Mouse (Mus musculus) gastrocnemius, postnatal 14 days (tissue): ENCODE measurements around the gene Hoxa5. TPM values are rescaled to one million over a fixed set of nuclear protein-coding genes. Genes with fewer than 3 reads are reported as not detected.

ENCODE experiments used
- DNase-seq: peaks from one replicate; pipeline ENCODE4 v3.0.0; 2021; ENCODE audit warnings: mixed read lengths
- intact Hi-C: fragments of 180-260 bp; cut with DNase I; formaldehyde crosslinking; loops from one replicate; pipeline ENCODE4 v1.15.1; 2025; ENCODE audit warnings: low total_unique reads
- total RNA-seq, 2 experiments: library from RNA; stranded (reverse); gene quantifications; 2 replicates each; pipeline ENCODE4 v1.2.3; 2021

Hoxa5 gene
- total RNA-seq, 2 experiments from 2014 or later: 1.9 to 2.5 TPM

- intact Hi-C loops: no loop called here
Observed at GRCm38 (mm10) chr6:52185834-52186233, 18.6 kb downstream of the Hoxa5 start.

GRCm38 (mm10) chr6:52185222-52185621 is 19.2 kb downstream of the Hoxa5 start:
- DNase-seq: no peak
- intact Hi-C loops: no loop called here

More at GRCm38 (mm10) chr6:52185834-52186233, 18.6 kb downstream of the Hoxa5 start:
- no peak for DNase-seq

- intact Hi-C loops: no loop called here
- no peak for DNase-seq
Observed at GRCm38 (mm10) chr6:52184668-52185067, 19.7 kb downstream of the Hoxa5 start.

- intact Hi-C loops: no loop called here
Observed at GRCm38 (mm10) chr6:52183311-52184080, 20.9 kb downstream of the Hoxa5 start.

GRCm38 (mm10) chr6:52182793-52183192 is 21.6 kb downstream of the Hoxa5 start:
- DNase-seq: no peak
- intact Hi-C loops: no loop called here

More at GRCm38 (mm10) chr6:52183311-52184080, 20.9 kb downstream of the Hoxa5 start:
- no peak for DNase-seq

GRCm38 (mm10) chr6:52182030-52182429 is 22.4 kb downstream of the Hoxa5 start:
- DNase-seq: no peak
- intact Hi-C loops: no loop called here

- intact Hi-C loops: no loop called here
- DNase-seq: no peak
Observed at GRCm38 (mm10) chr6:52180726-52181125, 23.7 kb downstream of the Hoxa5 start.

GRCm38 (mm10) chr6:52180213-52180710 is 24.1 kb downstream of the Hoxa5 start:
- no peak for DNase-seq
- intact Hi-C loops: no loop called here

GRCm38 (mm10) chr6:52179690-52180089 is 24.7 kb downstream of the Hoxa5 start:
- intact Hi-C loops: no loop called here

GRCm38 (mm10) chr6:52178918-52179665 is 25.3 kb downstream of the Hoxa5 start:
- intact Hi-C loops: no loop called here
- no peak for DNase-seq

More at GRCm38 (mm10) chr6:52179690-52180089, 24.7 kb downstream of the Hoxa5 start:
- DNase-seq: no peak

- intact Hi-C loops: no loop called here
- no peak for DNase-seq
Observed at GRCm38 (mm10) chr6:52177806-52178205, 26.6 kb downstream of the Hoxa5 start.

- no peak for DNase-seq
- intact Hi-C loops: no loop called here
Observed at GRCm38 (mm10) chr6:52177061-52177735, 27.2 kb downstream of the Hoxa5 start, which contains the start of gene 5730596B20Rik. TSS of gene 5730596B20Rik (plus strand) at chr6:52177498.

GRCm38 (mm10) chr6:52176391-52176790 is 28.0 kb downstream of the Hoxa5 start:
- DNase-seq: no peak
- intact Hi-C loops: no loop called here

- intact Hi-C loops: no loop called here
- no peak for DNase-seq
Observed at GRCm38 (mm10) chr6:52175864-52176263, 28.5 kb downstream of the Hoxa5 start.

- DNase-seq: no peak
- intact Hi-C loops: no loop called here
Observed at GRCm38 (mm10) chr6:52174968-52175751, 29.2 kb downstream of the Hoxa5 start.

GRCm38 (mm10) chr6:52173648-52174047 is 30.7 kb downstream of the Hoxa5 start:
- intact Hi-C loops: no loop called here
- no peak for DNase-seq

GRCm38 (mm10) chr6:52172501-52172900 is 31.9 kb downstream of the Hoxa5 start:
- intact Hi-C loops: no loop called here
- peak; percentile 86 for DNase-seq

GRCm38 (mm10) chr6:52171938-52172337 is 32.4 kb downstream of the Hoxa5 start:
- no peak for DNase-seq
- intact Hi-C loops: loop anchor here (1.0 kb wide), 1 partner anchor 48 kb away; no protein-coding TSS in a partner anchor

- DNase-seq: no peak
- intact Hi-C loops: loop anchor here (1.0 kb wide), 1 partner anchor 49 kb away; no protein-coding TSS in a partner anchor
Observed at GRCm38 (mm10) chr6:52171331-52171730, 33.1 kb downstream of the Hoxa5 start.
